24 mouse cellular contexts compared by ENCODE assay signal in the genomic region with DNA sequence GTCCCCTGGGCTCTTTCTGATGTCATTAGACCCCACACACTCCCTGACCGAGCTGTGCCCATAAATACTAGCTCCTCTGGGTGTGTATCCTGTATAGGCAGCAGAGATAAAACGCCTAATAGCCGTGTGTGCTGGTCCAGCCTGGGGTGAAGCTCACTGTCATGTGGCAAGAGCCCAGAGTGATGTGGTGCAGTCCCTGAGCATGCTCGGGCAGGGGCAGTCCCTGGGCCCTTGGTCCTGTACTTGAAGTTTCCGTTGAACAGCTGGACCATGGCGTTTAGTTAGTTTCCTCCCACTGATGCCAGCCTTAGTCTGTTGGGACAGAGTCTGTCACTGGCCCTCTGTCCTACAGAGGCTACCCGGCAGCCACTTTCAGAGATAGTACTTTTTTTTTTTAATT. TPM values are rescaled to one million over a fixed set of nuclear protein-coding genes. Genes with fewer than 3 reads are reported as not detected.
"Had no signal": no experiment of that assay in that cellular context is flagged by ENCODE, and none has a peak within 500 bp of the region (broad histone marks: within the 10 kb centered on the region; RNA-seq: fewer than 3 reads in every experiment).

No protein-coding gene starts in this region.

- ATAC-seq: intestine, embryonic 15.5 days; liver, postnatal 0 days had no signal

- H3K36me3 ChIP-seq: intestine, embryonic 15.5 days; neural tube, embryonic 13.5 days; stomach, embryonic 15.5 days had no signal

- DNase-seq: kidney, adult 11 months; kidney, adult 8-10 months; kidney, postnatal 10 days; kidney, postnatal 36 days; layer of hippocampus, postnatal 36 days; left cerebral cortex, postnatal 4 days; liver, postnatal 0 days; lung, embryonic 14.5 days; lung, postnatal 10 days; lung, postnatal 36 days; midbrain, embryonic 14.5 days; thymus, adult 18-20 months; thymus, postnatal 36 days had no signal

- H3K4me3 ChIP-seq: intestine, embryonic 15.5 days; kidney, embryonic 15.5 days; limb, embryonic 12.5 days; limb, embryonic 15.5 days; myocyte; neural tube, embryonic 13.5 days; stomach, embryonic 15.5 days had no signal

- H3K27ac ChIP-seq: intestine, embryonic 15.5 days; kidney, embryonic 15.5 days; limb, embryonic 12.5 days; limb, embryonic 15.5 days; liver, embryonic 14.5 days; neural tube, embryonic 13.5 days; stomach, embryonic 15.5 days had no signal

- H3K27me3 ChIP-seq: intestine, embryonic 15.5 days; kidney, embryonic 15.5 days; limb, embryonic 12.5 days; limb, embryonic 15.5 days; neural tube, embryonic 13.5 days; stomach, embryonic 15.5 days had no signal

- H3K9me3 ChIP-seq: intestine, embryonic 15.5 days; kidney, embryonic 15.5 days; limb, embryonic 12.5 days; limb, embryonic 15.5 days; neural tube, embryonic 13.5 days; stomach, embryonic 15.5 days had no signal

- H3K9ac ChIP-seq: intestine, embryonic 15.5 days; kidney, embryonic 15.5 days; limb, embryonic 12.5 days; limb, embryonic 15.5 days; liver, embryonic 14.5 days; liver, postnatal 0 days; lung, embryonic 14.5 days; neural tube, embryonic 13.5 days; stomach, embryonic 15.5 days had no signal

- H3K4me2 ChIP-seq: intestine, embryonic 15.5 days; kidney, embryonic 15.5 days; limb, embryonic 12.5 days; limb, embryonic 15.5 days; liver, embryonic 11.5 days; lung, embryonic 14.5 days; midbrain, embryonic 11.5 days; neural tube, embryonic 13.5 days; stomach, embryonic 15.5 days had no signal

RNA-seq across cellular contexts. Expression of a gene that starts 55.5 kb away (rescaled TPM):
- total RNA-seq: megakaryocyte progenitor cell, adult 5-6 weeks had no signal
